Mouse (Mus musculus) C2C12 (cell line): Measurements from ENCODE around the gene Stxbp4.

Experiments
- CTCF ChIP-seq: IDR thresholded peaks from one replicate; pipeline ENCODE4 v1.5.1; 2011; ENCODE audit not compliant: control insufficient read depth, insufficient read depth, insufficient read length
- MAX ChIP-seq: IDR thresholded peaks from one replicate; pipeline ENCODE4 v1.6.1; 2011; ENCODE audit warnings: mild to moderate bottlenecking, control low read depth
- USF1 ChIP-seq: IDR thresholded peaks from one replicate; pipeline ENCODE4 v1.6.1; 2011; ENCODE audit warnings: low read depth, mild to moderate bottlenecking, control low read depth, moderate library complexity

DNA sequence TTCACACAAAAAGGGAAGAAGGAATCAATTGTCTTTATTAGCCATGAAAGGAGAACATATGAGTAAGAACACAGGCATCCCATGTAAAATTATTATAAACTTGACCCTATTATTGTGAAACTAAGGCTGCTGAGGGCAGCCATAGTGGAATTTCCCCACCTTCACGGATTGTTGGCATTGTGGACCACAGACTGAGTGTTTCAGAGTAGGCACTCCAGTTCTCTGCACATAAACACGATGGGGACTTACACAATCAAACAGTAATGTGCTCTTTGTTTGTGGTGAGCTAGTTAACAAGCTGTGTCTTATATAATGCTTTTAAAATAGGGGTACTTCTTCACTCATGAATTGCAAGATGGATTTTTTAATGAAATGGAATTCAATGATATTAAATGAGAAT lies 52.1 kb downstream of the Stxbp4 start:
- TF ChIP-seq USF1, result no peak
- no peak for TF ChIP-seq MAX
- TF ChIP-seq CTCF, result no peak
